Mouse (Mus musculus) retina, postnatal 7 days (tissue): ENCODE data around the gene Gm42906.

Source experiments
- DNase-seq: peaks from one replicate; pipeline ENCODE4 v3.0.0-alpha.2; 2012; ENCODE audit warnings: low read depth, low spot score

Gene Gm42906

GRCm38 (mm10) chr5:151069569-151069968 is 358.4 kb downstream of the Gm42906 start:
- DNase-seq = no peak

- no peak for DNase-seq
These were observed 361.9 kb downstream of the Gm42906 start for GRCm38 (mm10) chr5:151066016-151066415.

GRCm38 (mm10) chr5:151065228-151065627 is 362.7 kb downstream of the Gm42906 start:
- DNase-seq = no peak

GRCm38 (mm10) chr5:151061942-151062341 is 366.0 kb downstream of the Gm42906 start:
- DNase-seq = no peak

- DNase-seq = no peak
These were observed 367.5 kb downstream of the Gm42906 start for GRCm38 (mm10) chr5:151060476-151060875.

DNA sequence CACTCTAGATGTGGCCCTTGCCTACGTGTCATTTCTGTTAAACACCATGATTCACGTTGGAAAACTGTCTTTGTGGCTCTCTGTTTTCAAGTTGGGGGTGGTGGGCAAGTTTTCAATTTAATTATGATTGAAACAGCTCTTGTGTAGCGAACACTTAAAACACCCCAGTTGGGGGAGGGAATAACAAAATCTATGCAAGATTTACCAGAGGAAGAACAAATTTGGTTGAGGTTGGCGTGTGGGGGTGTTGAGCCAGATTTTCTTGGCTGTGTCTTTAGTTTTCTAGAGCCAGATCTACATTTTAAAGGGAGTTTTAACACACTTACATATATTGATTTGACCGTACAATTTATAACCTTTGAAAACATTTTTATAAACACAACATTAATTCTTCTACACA is 368.2 kb downstream of the Gm42906 start:
- DNase-seq = no peak

GRCm38 (mm10) chr5:151059352-151059751 is 368.6 kb downstream of the Gm42906 start:
- DNase-seq = no peak

- no peak for DNase-seq
These were observed 370.2 kb downstream of the Gm42906 start for GRCm38 (mm10) chr5:151057716-151058115.

DNA sequence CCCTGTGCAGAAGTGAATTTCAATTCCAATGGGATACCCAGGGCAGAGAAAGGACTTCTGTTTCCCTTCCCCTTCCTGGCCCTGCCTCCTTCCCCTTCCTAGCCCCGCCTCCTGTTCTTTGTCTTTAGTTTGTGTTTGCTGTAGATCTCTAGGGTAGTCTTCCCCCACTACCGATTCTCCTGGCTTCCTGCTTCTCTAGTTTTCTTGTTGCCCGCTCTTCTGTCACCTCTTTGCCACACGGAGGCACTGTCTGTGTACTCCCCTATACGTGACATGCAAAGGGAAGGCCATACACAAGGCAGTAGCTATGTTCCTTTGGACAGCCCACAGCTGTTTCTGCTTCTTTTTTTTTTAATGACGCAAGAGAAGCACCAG is 371.1 kb downstream of the Gm42906 start:
- DNase-seq = no peak

- no peak for DNase-seq
These were observed 371.6 kb downstream of the Gm42906 start for GRCm38 (mm10) chr5:151056255-151056919.

DNA sequence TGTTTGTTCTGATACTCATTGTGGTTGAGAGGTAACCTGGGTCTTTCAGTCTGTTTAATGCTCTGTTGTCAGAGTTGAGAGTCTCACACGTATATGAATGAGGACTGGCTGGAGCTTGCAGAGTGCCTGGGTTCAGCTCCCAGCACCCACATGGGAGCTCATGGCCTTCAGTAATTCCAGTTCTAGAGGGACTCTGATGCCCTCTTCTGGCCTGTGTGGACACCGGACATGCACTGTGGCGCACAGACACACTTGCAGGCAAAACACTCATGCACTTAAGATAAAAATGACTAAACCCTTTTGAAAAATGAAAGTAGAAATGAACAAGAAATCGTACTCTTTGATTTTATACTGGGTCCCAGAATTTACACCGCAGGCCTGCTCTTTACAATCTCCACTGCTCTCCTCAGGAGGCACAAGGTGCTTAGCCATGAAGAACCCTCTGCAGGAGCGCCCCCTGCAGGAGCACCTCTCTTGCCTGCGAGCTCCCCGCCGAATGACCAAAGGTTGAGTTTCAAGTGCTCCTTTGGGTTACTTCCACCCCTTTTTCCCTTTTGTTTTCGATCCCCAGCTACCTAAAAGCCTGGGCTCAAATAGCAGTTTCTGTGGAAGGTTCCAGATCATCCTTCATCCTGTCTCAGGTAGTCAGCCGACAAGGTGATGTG is 372.4 kb downstream of the Gm42906 start:
- no peak for DNase-seq

DNA sequence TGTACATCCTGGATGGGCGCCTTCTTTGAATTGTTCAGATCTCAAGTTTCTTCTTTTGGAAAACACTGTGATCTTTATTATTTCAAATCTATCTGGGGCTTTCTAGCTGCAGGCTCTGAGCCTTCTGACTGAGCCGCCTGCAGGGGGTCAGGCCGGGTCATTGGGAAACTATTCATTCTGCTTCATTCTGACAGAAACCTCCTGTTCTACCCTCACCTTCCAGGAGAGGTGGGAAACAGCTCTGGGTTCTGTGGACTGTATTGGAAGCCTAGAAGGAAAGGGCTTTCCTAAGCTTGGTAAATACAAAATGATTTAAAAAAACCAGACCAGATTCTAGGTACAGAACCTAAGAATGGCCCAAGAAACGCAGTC is 373.2 kb downstream of the Gm42906 start:
- no peak for DNase-seq

- DNase-seq = no peak
These were observed 373.7 kb downstream of the Gm42906 start for GRCm38 (mm10) chr5:151054100-151054742.

- DNase-seq = no peak
These were observed 374.8 kb downstream of the Gm42906 start for GRCm38 (mm10) chr5:151053190-151053589.

DNA sequence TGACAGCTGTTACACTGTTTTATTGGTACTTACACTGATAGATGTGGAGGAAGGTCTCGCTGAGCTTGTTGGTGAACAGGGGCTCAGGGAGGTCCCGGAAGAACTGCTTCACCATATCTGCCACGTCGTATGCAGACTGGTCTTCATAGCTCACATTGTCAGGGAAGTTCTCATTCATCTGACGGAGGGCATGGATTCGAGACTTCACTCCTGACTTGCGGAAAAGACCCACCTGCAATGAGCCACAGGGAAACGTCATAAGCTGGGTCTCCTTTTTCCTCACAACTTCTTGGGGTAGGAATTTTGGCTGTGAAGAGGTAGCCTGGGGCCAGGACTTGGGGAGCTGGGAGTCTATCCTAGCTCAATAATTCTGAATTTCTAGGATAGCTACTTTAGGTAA is 375.6 kb downstream of the Gm42906 start:
- no peak for DNase-seq

GRCm38 (mm10) chr5:151047488-151047887 is 380.5 kb downstream of the Gm42906 start:
- no peak for DNase-seq

GRCm38 (mm10) chr5:151046917-151047316 is 381.0 kb downstream of the Gm42906 start:
- no peak for DNase-seq

DNA sequence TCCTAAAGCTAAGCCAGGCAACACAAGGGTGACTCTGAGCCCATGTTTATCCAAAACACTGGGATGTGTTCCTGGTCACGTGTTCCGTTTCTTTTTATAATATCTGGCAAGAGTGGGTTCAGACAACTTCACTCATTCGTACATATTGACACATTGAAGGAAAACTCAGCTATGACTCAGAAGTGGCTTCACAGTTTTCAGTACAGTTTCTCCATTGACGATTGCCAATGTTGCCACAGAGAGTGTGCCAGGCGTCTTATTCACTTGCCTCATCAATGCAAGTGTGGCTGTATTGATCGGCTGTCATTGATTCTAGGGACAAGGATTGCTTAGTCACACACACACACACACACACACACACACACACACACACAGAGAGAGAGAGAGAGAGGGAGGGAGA is 381.8 kb downstream of the Gm42906 start:
- no peak for DNase-seq

DNA sequence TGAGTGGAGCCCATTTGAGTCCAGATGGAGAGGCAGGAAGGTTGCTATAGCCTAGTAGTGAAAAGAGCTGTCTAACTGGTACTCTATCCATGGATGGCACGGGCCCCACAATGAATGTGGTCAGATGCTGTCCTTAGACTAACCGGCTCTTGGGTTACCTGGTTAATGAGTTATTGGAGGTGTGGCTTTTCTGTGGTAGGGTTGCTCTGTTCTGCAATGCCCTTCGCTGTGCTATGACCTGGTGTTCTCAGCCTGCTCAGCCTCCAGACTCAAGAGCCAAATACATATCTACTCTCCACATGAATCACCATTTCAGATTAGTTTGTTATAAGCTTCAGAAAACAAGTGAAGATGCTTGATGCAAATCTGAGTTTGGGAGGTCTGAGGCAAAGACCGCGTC is 385.1 kb downstream of the Gm42906 start:
- DNase-seq = no peak

DNA sequence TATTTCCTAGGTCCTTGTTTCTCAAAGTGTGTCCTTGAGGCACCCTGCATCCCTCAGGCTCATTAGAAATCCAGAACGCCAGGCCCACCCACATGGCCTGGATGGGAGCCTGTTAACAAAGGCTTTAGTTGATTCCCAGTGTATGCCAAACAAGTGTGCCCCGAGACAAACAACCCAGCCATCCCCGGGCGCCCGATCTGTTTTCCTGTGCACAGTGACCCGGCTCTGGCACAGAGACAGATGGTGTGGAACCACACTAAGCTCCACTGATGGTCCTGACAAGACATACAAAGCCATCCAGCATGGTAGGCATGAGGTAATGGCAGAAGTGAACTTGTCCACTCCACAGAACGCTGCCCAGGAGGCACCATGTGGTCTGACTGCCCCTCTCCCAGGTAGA is 390.1 kb downstream of the Gm42906 start:
- DNase-seq = no peak

DNA sequence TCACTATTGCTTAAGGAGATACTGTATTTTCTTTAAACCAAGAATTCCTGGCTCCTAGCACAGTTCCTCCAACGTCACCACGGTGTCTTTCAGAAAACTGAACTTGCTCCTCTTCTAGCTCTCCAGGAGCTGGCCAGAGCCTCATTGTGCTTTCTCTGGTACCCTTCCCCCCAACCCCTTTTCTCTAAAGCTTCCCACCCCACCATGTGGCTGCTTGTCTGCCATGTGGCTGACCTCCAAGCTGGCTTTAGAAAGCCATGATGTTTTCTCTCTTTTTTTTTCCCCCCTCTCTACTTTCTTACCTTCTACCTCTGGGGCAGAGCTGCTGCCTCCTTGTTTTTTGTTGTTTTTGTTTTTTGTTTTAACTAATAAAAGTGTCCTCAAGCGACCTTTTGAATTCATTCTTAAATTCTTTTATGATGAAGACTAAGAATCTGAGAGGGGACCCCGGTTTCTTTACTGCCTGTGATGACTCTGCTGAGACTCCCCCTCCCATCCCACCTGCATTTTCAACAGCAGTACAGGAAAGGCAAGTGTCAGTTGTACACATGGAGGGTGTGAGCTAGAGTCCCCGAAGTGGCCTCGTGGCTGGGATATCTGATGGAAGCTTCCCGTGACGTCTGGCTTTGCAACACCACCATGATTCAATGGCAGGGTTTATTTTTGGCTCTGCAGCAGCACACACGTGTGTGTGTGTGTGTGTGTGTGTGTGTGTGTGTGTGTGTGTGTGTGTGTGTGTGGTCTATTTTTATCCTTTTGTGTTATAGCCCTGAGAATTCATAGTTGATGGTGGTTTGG is 393.0 kb downstream of the Gm42906 start:
- DNase-seq = no peak

GRCm38 (mm10) chr5:151028906-151029305 is 399.1 kb downstream of the Gm42906 start:
- no peak for DNase-seq
